Mouse (Mus musculus): Measurements from ENCODE around the gene Arfgap3. TPM values are rescaled to one million over a fixed set of nuclear protein-coding genes. Genes with fewer than 3 reads are reported as not detected.
"Not testable (repeated sequence)": the region's sequence is repeated elsewhere in the genome, so short reads cannot be mapped to it uniquely, and the experiment has no call there.

Gene Arfgap3
- total RNA-seq, 2 experiments from 2014 or later = 26.6 to 27.9 TPM

- no peak for ATAC-seq (replicated peaks; ENCODE audit: poor library complexity, severe bottlenecking)
These were observed 1.3 kb downstream of the Arfgap3 start for GRCm38 (mm10) chr15:83348747-83349146.

DNA sequence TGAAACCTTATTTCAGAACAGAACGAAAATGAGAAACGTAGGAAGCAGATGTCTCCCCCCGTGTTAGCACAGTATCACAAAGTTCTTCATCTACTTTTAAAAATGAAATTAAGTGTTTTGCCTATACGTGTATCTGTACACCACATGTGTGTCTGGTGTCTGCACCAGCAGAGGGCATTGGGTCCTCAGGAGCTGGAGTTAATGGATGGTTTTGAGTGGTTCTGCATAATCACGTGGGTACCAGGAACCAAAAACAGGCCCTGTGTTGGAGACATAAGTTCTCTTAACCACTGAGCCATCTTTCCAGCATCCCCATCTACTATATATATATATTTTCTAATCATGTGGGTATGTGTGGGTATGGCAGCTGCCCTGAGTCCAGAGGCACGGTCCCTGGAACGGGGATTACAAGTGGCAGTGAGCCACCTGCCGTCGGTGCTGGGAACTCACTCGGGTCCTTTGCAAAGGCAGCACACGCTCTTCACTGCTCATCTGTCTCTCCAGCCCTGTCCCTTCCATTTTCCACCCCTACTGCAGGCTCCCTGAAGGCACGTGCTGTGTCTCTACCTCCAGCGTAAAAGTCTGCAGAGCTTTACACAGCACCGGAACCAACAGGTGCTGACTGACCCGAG is 4.0 kb downstream of the Arfgap3 start:
- no peak for ATAC-seq (replicated peaks; ENCODE audit: poor library complexity, severe bottlenecking)

GRCm38 (mm10) chr15:83344956-83345355 is 5.1 kb downstream of the Arfgap3 start:
- no peak for ATAC-seq (replicated peaks; ENCODE audit: poor library complexity, severe bottlenecking)

GRCm38 (mm10) chr15:83344157-83344556 is 5.9 kb downstream of the Arfgap3 start:
- ATAC-seq (replicated peaks; ENCODE audit: poor library complexity, severe bottlenecking) = no peak

GRCm38 (mm10) chr15:83338908-83339307 is 11.1 kb downstream of the Arfgap3 start:
- no peak for ATAC-seq (replicated peaks; ENCODE audit: poor library complexity, severe bottlenecking)

GRCm38 (mm10) chr15:83337903-83338870 is 11.9 kb downstream of the Arfgap3 start:
- no peak for ATAC-seq (replicated peaks; ENCODE audit: poor library complexity, severe bottlenecking)

DNA sequence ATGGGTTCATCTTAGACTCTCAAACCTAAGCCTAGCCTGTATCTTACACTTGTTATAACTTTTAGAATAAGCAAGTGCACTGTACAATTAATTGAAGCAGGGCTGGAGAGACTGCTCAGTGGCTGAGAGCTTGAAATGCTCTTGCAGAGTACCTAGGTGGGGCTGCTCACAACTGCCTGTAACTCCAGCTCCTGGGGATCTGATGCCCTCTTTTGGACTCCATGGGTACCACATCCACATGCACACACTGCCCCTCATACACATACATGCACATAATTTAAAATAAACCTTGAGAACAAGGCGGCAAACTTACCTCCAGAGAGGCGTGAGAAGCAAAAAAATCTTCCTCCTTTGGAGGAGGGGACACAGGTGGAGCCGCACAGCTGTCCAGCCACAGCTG is 17.7 kb downstream of the Arfgap3 start:
- ATAC-seq (replicated peaks; ENCODE audit: poor library complexity, severe bottlenecking) = no peak

- ATAC-seq (replicated peaks; ENCODE audit: poor library complexity, severe bottlenecking) = no peak
These were observed 21.1 kb downstream of the Arfgap3 start for GRCm38 (mm10) chr15:83328952-83329351.

DNA sequence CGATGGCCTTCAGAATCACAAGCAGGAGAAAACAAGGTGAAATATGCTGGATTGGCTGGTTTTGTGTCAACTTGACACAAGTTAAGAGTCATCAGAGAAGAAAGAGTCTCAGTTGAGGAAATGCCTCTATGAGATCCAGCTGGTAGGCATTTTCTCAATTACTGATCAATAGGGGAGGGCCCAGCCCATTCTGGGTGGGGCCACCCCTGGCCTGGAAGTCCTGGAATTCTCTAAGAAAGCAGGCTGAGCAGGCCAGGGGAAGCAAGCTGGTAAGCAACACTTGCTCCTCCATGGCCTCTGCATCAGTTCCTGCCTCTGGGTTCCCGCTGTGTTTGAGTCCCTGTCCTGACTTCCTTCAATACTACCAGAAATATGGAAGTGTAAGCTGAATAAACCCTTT is 27.0 kb downstream of the Arfgap3 start:
- ATAC-seq (replicated peaks; ENCODE audit: poor library complexity, severe bottlenecking) = no peak

DNA sequence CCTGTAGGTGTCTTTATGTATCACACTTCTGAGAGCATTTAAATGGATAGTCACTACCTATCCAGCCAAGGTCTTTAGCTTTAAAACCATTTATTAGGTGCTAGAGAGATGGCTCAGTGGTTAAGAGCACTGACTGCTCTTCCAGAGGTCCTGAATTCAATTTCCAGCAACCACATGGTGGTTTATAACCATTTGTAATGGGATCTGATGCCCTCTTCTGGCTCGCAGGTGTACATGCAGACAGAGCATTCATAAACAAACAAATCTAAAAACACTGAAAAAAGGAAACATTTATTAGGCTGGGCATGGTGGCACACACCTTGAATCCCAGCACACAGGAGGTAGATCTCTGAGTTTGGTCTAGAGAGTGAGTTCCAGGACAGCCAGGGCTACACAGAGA is 35.1 kb downstream of the Arfgap3 start:
- no peak for ATAC-seq (replicated peaks; ENCODE audit: poor library complexity, severe bottlenecking)

GRCm38 (mm10) chr15:83309878-83310277 is 40.2 kb downstream of the Arfgap3 start:
- ATAC-seq (replicated peaks; ENCODE audit: poor library complexity, severe bottlenecking) = no peak

DNA sequence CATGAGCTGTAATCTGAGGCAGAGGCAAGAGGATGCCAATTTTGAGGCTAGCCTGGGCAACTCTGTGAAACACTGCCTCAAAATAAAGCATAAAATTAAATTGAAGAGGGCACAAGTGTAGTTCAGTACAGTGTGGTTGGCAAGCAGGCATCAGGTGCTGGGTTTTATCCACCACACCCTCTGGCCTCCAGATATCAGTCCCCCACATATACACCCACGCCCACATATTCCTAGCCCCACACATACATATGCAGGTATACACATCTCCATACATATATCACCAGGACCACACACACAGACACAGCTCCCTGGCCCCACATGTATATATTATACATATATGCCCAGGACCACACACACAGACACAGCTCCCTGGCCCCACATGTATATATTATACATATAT is 41.3 kb downstream of the Arfgap3 start:
- not testable (repeated sequence) for ATAC-seq (replicated peaks; ENCODE audit: poor library complexity, severe bottlenecking)

DNA sequence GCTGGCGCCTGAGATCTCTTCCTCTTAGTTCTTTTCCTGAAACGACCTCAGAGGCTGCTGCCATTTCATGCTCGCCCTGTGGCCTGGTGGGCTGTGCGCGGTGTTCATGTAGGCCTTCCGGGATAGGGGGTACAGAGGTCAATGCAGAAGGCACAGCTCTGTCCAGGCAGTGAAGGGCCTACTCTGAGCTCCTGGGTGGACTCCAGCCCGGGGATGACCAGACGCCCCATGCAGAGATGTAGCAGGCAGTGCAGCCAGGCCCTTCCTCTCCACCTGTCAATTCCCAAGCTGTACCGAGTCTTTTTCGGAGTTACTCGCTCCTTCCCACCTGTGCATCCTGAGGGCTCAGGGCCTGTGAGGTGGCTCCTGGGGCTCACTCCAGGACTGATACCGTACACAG is 43.9 kb downstream of the Arfgap3 start:
- ATAC-seq (replicated peaks; ENCODE audit: poor library complexity, severe bottlenecking) = no peak

DNA sequence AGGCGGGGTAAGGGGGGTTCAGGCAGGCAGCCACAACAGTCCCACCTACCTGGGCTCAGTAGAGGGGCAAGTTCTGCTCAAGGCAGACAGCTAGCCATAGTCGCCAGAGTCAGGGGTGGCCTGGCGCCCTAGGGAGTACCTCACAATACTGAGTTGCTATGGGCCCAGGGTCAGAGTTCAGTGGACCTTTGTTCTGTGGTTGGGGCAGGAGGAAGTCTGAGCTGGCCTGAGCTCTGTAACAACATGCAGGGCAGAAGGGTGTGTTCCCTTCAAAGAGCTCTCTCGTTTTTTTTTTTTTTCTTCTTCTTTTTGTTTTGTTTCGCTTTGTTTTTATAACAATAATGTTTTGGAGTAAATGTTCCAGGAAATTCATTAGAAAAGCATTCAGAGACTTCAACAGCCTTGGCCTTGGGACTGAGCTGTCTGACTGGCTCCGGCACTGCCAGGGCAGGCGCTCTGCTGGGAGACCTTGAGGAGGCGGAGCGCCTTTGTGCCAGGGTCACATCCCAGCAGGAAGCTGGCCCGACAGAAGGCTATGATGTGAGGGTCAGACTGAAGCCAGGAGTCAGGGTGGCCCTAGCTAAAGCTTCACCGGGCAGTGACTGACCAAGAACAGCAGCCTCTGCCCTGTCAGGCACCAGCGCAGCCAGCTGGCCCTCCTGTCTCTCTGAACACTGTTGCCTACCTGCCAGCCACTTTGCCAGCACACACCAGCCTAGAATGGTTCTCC is 44.7 kb downstream of the Arfgap3 start:
- no peak for ATAC-seq (replicated peaks; ENCODE audit: poor library complexity, severe bottlenecking)

GRCm38 (mm10) chr15:83304804-83305191 is 45.2 kb downstream of the Arfgap3 start:
- ATAC-seq (replicated peaks; ENCODE audit: poor library complexity, severe bottlenecking) = no peak

- no peak for ATAC-seq (replicated peaks; ENCODE audit: poor library complexity, severe bottlenecking)
These were observed 46.2 kb downstream of the Arfgap3 start for GRCm38 (mm10) chr15:83303656-83304484.

DNA sequence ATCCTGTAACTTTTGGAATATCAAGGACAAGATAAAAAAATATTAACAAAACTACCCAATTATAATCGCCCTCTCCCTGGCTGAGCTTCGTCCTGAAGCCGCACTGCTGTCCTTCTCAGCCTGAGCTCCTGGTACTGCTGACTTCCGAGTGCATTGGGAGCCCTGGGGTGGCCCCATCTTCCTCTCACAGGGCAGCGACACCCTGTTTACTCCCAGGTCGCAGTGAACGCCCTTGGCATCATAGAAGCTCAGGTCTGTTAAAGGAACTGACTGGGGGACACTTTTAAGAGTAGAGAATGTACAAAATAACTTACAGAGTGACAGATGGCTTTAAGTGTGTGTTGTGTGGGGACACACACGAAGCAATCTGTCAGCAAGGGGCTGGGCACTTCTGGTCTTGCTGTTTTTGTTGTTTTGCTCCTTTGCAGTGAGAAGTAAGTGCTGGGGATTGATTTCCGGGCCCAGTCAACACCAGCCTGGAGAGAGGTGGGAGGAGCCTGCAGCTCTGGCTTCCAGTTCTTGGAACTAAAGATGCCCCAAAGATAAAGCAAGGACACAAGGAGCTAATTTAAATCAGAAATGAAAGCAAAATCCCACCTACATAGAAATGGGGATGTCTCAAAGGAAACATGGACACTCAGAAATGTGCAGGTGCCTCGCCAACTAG is 50.0 kb downstream of the Arfgap3 start:
- ATAC-seq (replicated peaks; ENCODE audit: poor library complexity, severe bottlenecking) = no peak

- ATAC-seq (replicated peaks; ENCODE audit: poor library complexity, severe bottlenecking) = no peak
These were observed 50.6 kb downstream of the Arfgap3 start for GRCm38 (mm10) chr15:83299450-83299849.

GRCm38 (mm10) chr15:83298810-83299209 is 51.2 kb downstream of the Arfgap3 start:
- no peak for ATAC-seq (replicated peaks; ENCODE audit: poor library complexity, severe bottlenecking)

DNA sequence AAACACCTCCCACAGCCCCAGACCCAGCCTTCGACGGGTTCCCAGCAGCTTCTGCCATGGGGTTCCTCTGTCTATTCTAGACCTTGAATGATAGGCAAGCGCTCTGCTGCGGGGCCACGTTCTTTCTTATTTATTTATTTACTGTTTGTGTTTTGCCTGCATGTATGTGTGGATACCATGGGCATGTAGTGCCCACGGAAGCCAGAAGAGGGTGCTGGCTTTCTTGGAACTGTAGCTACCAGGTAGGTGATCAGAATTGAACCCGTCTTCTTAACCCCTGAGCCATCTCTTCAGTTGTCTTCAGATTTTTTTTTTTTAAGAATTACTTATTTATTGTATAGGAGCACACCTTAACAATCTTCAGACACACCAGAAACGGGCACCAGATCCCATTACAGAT is 51.7 kb downstream of the Arfgap3 start:
- no peak for ATAC-seq (replicated peaks; ENCODE audit: poor library complexity, severe bottlenecking)
